Mouse (Mus musculus) lung, postnatal 0 days (tissue): ENCODE results near the gene Mgmt. TPM values are rescaled to one million over a fixed set of nuclear protein-coding genes. Genes with fewer than 3 reads are reported as not detected.

ENCODE experiments used
- ATAC-seq: fragments of 200-750 bp; cut with Nextera tagmentation; 2 replicates; pipeline ENCODE4 v1.8.0; 2017; ENCODE audit warnings: moderate library complexity
- DNase-seq: peaks from one replicate; pipeline ENCODE4 v3.0.0-alpha.2; 2016; ENCODE audit warnings: low spot score
- H3K27ac ChIP-seq: fragments of 300-500 bp; sonication (generic); 2 replicates; pipeline ENCODE4 v1.5.1; 2014; ENCODE audit warnings: antibody characterized with exemption, mild to moderate bottlenecking, low read length, mixed read lengths
- H3K27me3 ChIP-seq: fragments of 300-500 bp; sonication (generic); replicated peaks from 2 replicates; pipeline ENCODE4 v1.6.1; 2014; ENCODE audit warnings: low read length, mixed read lengths; ENCODE audit not compliant: insufficient read depth
- H3K36me3 ChIP-seq: fragments of 300-500 bp; sonication (generic); 2 replicates; pipeline ENCODE4 v1.6.1; 2014; ENCODE audit warnings: low read length, mixed read lengths; ENCODE audit not compliant: insufficient read depth
- H3K4me1 ChIP-seq: fragments of 300-500 bp; sonication (generic); 2 replicates; pipeline ENCODE4 v1.6.1; 2014; ENCODE audit warnings: antibody characterized with exemption, low read depth, low read length, mixed read lengths; ENCODE audit not compliant: insufficient read depth
- H3K4me2 ChIP-seq: fragments of 300-500 bp; sonication (generic); replicated peaks from 2 replicates; pipeline ENCODE4 v1.6.1; 2014; ENCODE audit warnings: low read depth, mild to moderate bottlenecking, low read length, moderate library complexity, mixed read lengths
- H3K4me3 ChIP-seq: fragments of 300-500 bp; sonication (generic); 2 replicates; pipeline ENCODE4 v1.5.1; 2014; ENCODE audit warnings: low read depth, low read length
- H3K9ac ChIP-seq: fragments of 300-500 bp; sonication (generic); replicated peaks from 2 replicates; pipeline ENCODE4 v1.6.1; 2014; ENCODE audit warnings: low read depth, mild to moderate bottlenecking
- H3K9me3 ChIP-seq: fragments of 300-500 bp; sonication (generic); 2 replicates; pipeline ENCODE4 v1.6.1; 2016; ENCODE audit warnings: low read length, mixed read lengths
- CTCF ChIP-seq: IDR thresholded peaks from 2 replicates; pipeline ENCODE4 v1.5.1; 2016; ENCODE audit warnings: antibody characterized with exemption, mild to moderate bottlenecking
- EP300 ChIP-seq: IDR thresholded peaks from 2 replicates; pipeline ENCODE4 v1.6.1; 2016; ENCODE audit warnings: antibody characterized with exemption, mild to moderate bottlenecking, control low read depth
- WGBS: fragments of 180-500 bp; shearing (Covaris S2); extraction: QIAGEN DNeasy Blood & Tissue Kit; methylation state at CpG from one replicate; pipeline ENCODE4 v1.1.7; 2014; 5-methylcytosine and 5-hydroxymethylcytosine counted together
- polyA plus RNA-seq: library from polyadenylated mRNA; unstranded; fragments of >200 nt; fragmentation: Nextera tagmentation; extraction: Ambion mirVana; gene quantifications from 2 replicates; pipeline ENCODE4 v1.2.1, GENCODE M21; 2015

Gene Mgmt
- polyA plus RNA-seq, 1 experiment from 2014 or later = 1.8 TPM

- Histone ChIP-seq H3K27me3 (no peaks in the 10 kb centered on the region), H3K4me1 (no peaks in the 10 kb centered on the region), H3K9me3 (no peaks in the 10 kb centered on the region), H3K36me3 (no peaks in the 10 kb centered on the region), H3K4me3 (no peak overlapping the region), H3K27ac (no peak overlapping the region), H3K9ac (no peak overlapping the region), H3K4me2 (no peak overlapping the region)
- ATAC-seq (peak; percentile 67), DNase-seq (peak; percentile 64)
- TF ChIP-seq CTCF (no peak), EP300 (no peak)
- 48% methylated on average over 4 of the region's 4 CpGs for WGBS
These were observed 27.9 kb upstream of the Mgmt start for GRCm38 (mm10) chr7:136866535-136866934.

DNA sequence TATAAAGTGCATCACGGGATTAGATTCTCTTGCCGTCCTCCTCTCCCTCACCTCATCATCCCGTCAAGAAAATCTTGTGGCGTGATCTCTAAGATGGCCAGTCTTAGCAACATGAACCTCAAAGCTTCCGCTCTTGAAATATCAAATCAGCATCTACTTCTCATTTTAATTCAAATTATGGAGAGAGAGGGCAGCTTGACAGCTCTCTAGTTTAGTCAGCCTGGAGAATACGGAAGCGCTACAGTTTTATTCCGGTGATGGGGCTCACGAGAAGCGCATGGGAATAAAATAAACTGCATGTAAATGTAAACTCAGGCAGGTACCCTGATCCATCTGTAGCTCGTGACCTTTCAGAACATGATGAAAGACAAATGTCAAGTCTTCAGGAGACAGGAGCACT is 22.9 kb upstream of the Mgmt start:
- H3K36me3 ChIP-seq = no peaks in the 10 kb centered on the region
- no peak overlapping the region for H3K4me2 ChIP-seq
- no peak for TF ChIP-seq EP300
- TF ChIP-seq CTCF = no peak
- H3K4me3 ChIP-seq = no peak overlapping the region
- H3K9ac ChIP-seq = no peak overlapping the region
- no peak for ATAC-seq
- no peak for DNase-seq
- WGBS = 58% methylated on average over 11 of the region's 11 CpGs
- H3K27me3 ChIP-seq = no peaks in the 10 kb centered on the region
- H3K9me3 ChIP-seq = no peaks in the 10 kb centered on the region
- no peak overlapping the region for H3K27ac ChIP-seq
- no peaks in the 10 kb centered on the region for H3K4me1 ChIP-seq

- Histone ChIP-seq H3K4me1 (no peaks in the 10 kb centered on the region), H3K4me2 (no peak overlapping the region), H3K9me3 (no peaks in the 10 kb centered on the region), H3K36me3 (no peaks in the 10 kb centered on the region), H3K27ac (no peak overlapping the region), H3K27me3 (no peaks in the 10 kb centered on the region), H3K9ac (no peak overlapping the region), H3K4me3 (no peak overlapping the region)
- ATAC-seq = no peak
- TF ChIP-seq CTCF (no peak), EP300 (no peak)
- DNase-seq = no peak
- 25% methylated on average over 8 of the region's 8 CpGs for WGBS
These were observed 22.4 kb upstream of the Mgmt start for GRCm38 (mm10) chr7:136872059-136872458.

DNA sequence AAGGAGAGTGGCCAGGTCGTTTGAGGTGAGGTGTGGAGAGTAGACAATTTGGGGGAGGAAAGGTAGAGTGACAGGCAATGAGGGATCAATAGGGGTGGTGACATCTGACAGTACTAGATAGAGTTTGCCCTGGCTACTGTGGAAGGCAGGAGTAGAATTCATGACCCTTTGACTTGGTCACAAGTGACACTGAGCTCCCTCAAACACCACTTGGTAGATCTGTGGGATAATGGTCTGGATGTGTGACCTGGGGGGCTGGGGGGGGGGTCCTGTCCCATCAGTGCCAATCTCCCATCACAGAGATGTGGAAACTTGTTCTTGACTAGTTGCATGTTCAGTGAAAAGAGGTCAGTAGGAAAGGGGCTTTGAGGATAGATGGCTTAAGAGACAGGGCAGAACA is 20.0 kb upstream of the Mgmt start:
- Histone ChIP-seq H3K36me3 (no peaks in the 10 kb centered on the region), H3K9me3 (no peaks in the 10 kb centered on the region), H3K4me2 (no peak overlapping the region), H3K27ac (no peak overlapping the region), H3K27me3 (no peaks in the 10 kb centered on the region), H3K4me1 (no peaks in the 10 kb centered on the region), H3K4me3 (no peak overlapping the region), H3K9ac (no peak overlapping the region)
- 6% methylated on average over 1 of the region's 1 CpGs for WGBS
- TF ChIP-seq CTCF = no peak
- TF ChIP-seq EP300 = no peak
- no peak for ATAC-seq
- DNase-seq = no peak

- no peaks in the 10 kb centered on the region for H3K4me1 ChIP-seq
- 80% methylated on average over 4 of the region's 4 CpGs for WGBS
- no peak for DNase-seq
- no peak overlapping the region for H3K4me2 ChIP-seq
- H3K36me3 ChIP-seq = no peaks in the 10 kb centered on the region
- no peak overlapping the region for H3K27ac ChIP-seq
- H3K4me3 ChIP-seq = no peak overlapping the region
- H3K9me3 ChIP-seq = no peaks in the 10 kb centered on the region
- no peak overlapping the region for H3K9ac ChIP-seq
- no peaks in the 10 kb centered on the region for H3K27me3 ChIP-seq
- TF ChIP-seq EP300 = no peak
- TF ChIP-seq CTCF = no peak
- no peak for ATAC-seq
These were observed 14.0 kb upstream of the Mgmt start for GRCm38 (mm10) chr7:136880386-136880785.

- DNase-seq = no peak
- 78% methylated on average over 6 of the region's 6 CpGs for WGBS
These were observed 6.3 kb upstream of the Mgmt start for GRCm38 (mm10) chr7:136888161-136888560.

DNA sequence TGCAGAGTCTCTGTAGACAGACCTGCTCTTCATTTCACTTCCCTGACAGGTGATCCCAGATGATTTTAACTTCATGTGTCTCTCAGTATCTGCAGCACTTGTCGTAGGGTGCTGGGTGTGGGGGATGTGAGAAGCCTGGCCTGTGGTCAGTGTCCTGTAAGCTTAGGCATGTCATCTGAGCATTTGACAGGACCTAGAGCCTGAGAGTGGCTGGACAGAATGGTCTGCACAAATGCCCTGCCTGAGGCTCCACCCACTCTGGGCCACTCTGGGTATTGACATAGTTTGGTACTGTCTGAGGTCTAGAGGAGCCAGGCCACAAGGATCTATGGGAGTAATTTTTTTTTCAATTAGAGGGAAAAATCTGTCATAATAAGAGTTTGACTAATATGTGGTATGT is 942 bp downstream of the Mgmt start:
- no peaks in the 10 kb centered on the region for H3K27me3 ChIP-seq
- 78% methylated on average over 1 of the region's 1 CpGs for WGBS
- H3K27ac ChIP-seq = no peak overlapping the region
- TF ChIP-seq EP300 = no peak
- no peak for TF ChIP-seq CTCF
- no peaks in the 10 kb centered on the region for H3K36me3 ChIP-seq
- DNase-seq = no peak
- no peak overlapping the region for H3K9ac ChIP-seq
- no peak overlapping the region for H3K4me3 ChIP-seq
- peaks cover 4% of the 10 kb centered on the region; the same call in 1 of the 2 replicates for H3K4me1 ChIP-seq
- ATAC-seq = no peak
- H3K9me3 ChIP-seq = no peaks in the 10 kb centered on the region
- no peak overlapping the region for H3K4me2 ChIP-seq

More at GRCm38 (mm10) chr7:136888161-136888560, 6.3 kb upstream of the Mgmt start:
- Histone ChIP-seq H3K4me2 (no peak overlapping the region), H3K9me3 (no peaks in the 10 kb centered on the region), H3K9ac (no peak overlapping the region), H3K36me3 (no peaks in the 10 kb centered on the region), H3K4me3 (no peak overlapping the region), H3K4me1 (no peaks in the 10 kb centered on the region), H3K27ac (no peak overlapping the region), H3K27me3 (no peaks in the 10 kb centered on the region)
- ATAC-seq = no peak
- TF ChIP-seq CTCF (no peak), EP300 (no peak)
